Comparison of ENCODE assay signal across 13 mouse cellular contexts in genomic region chr4:91083950-91084349, GRCm38 (mm10).
DNase-seq lines count a peak whose midpoint lies in the region; ATAC-seq and TF ChIP-seq lines count a peak whose summit lies in the region.
"Had no signal": no experiment of that assay in that cellular context is flagged by ENCODE, and none has a peak within 500 bp of the region (broad histone marks: within the 10 kb centered on the region; RNA-seq: fewer than 3 reads in every experiment).

No protein-coding gene starts in this region.

- 58% methylated on average over 3 of the region's 3 CpGs for WGBS in hindbrain, embryonic 11.5 days
- 63% methylated on average over 3 of the region's 3 CpGs for WGBS in hindbrain, embryonic 10.5 days
- 51% methylated on average over 3 of the region's 3 CpGs for WGBS in lung, postnatal 0 days

- no peaks in the 10 kb centered on the region for H3K36me3 ChIP-seq in hindbrain, embryonic 11.5 days (ENCODE audit: control insufficient read depth, insufficient read depth, low read length)
- H3K36me3 ChIP-seq in hindbrain, embryonic 10.5 days = no peaks in the 10 kb centered on the region
- H3K36me3 ChIP-seq in lung, postnatal 0 days (ENCODE audit: insufficient read depth, low read length) = no peaks in the 10 kb centered on the region
- H3K36me3 ChIP-seq: embryonic facial prominence, embryonic 13.5 days; G1E had no signal

- TF ChIP-seq EP300 in lung, postnatal 0 days (IDR thresholded peaks at IDR 0.05) = no peak

- H3K4me1 ChIP-seq in hindbrain, embryonic 11.5 days (replicated peaks; ENCODE audit: control insufficient read depth, insufficient read depth, low read length) = 0 out of 2 replicates have a peak, but pooled peaks cover 3% of the 10 kb centered on the region
- peaks cover 20% of the 10 kb centered on the region for H3K4me1 ChIP-seq in hindbrain, embryonic 10.5 days (replicated peaks)
- H3K4me1 ChIP-seq in lung, postnatal 0 days (ENCODE audit: insufficient read depth, low read depth, low read length) = no peaks in the 10 kb centered on the region

- peak; percentile 24 for DNase-seq in hindbrain, embryonic 11.5 days (ENCODE audit: low spot score)
- DNase-seq in hindbrain, embryonic 10.5 days (ENCODE audit: low spot score) = no peak
- no peak for DNase-seq in lung, postnatal 0 days (ENCODE audit: low spot score)
- DNase-seq in lung, postnatal 10 days = no peak
- DNase-seq in NIH3T3 (ENCODE audit: low read depth) = peak; percentile 35
- peak; percentile 34 for DNase-seq in embryo, embryonic 11 days
- no peak for DNase-seq in urinary bladder, postnatal 36 days (ENCODE audit: low spot score in 2 of 2)
- no peak for DNase-seq in heart, postnatal 36 days
- DNase-seq: heart, postnatal 10 days; kidney, adult 9 months; right cerebral cortex, adult 18-20 months had no signal

- no peak overlapping the region for H3K4me2 ChIP-seq in hindbrain, embryonic 11.5 days (replicated peaks; ENCODE audit: low read depth, low read length)
- H3K4me2 ChIP-seq in lung, postnatal 0 days (replicated peaks; ENCODE audit: low read depth, low read length) = no peak overlapping the region
- H3K4me2 ChIP-seq: embryonic facial prominence, embryonic 13.5 days had no signal

- ATAC-seq in hindbrain, embryonic 11.5 days (ENCODE audit: low FRiP score) = no peak
- no peak for ATAC-seq in lung, postnatal 0 days

- H3K4me3 ChIP-seq in hindbrain, embryonic 11.5 days (ENCODE audit: low read depth, low read length) = no peak overlapping the region
- no peak overlapping the region for H3K4me3 ChIP-seq in hindbrain, embryonic 10.5 days
- H3K4me3 ChIP-seq in lung, postnatal 0 days (ENCODE audit: low read depth, low read length) = no peak overlapping the region
- H3K4me3 ChIP-seq: embryonic facial prominence, embryonic 13.5 days had no signal

- no peaks in the 10 kb centered on the region for H3K27me3 ChIP-seq in hindbrain, embryonic 11.5 days (ENCODE audit: control insufficient read depth, insufficient read depth, low read length)
- no peaks in the 10 kb centered on the region for H3K27me3 ChIP-seq in hindbrain, embryonic 10.5 days (ENCODE audit: insufficient read depth, poor library complexity, severe bottlenecking)
- no peaks in the 10 kb centered on the region for H3K27me3 ChIP-seq in lung, postnatal 0 days (replicated peaks; ENCODE audit: insufficient read depth, low read length)
- H3K27me3 ChIP-seq: embryonic facial prominence, embryonic 13.5 days had no signal

- intact Hi-C loops in heart, postnatal 36 days (cut with DNase I) = no loop called here

- H3K9ac ChIP-seq in hindbrain, embryonic 11.5 days (ENCODE audit: low read depth, low read length) = no peak overlapping the region
- no peak overlapping the region for H3K9ac ChIP-seq in lung, postnatal 0 days (replicated peaks; ENCODE audit: low read depth)
- H3K9ac ChIP-seq: embryonic facial prominence, embryonic 13.5 days had no signal

- no peaks in the 10 kb centered on the region for H3K9me3 ChIP-seq in hindbrain, embryonic 11.5 days (ENCODE audit: control insufficient read depth, low read length)
- H3K9me3 ChIP-seq in hindbrain, embryonic 10.5 days = no peaks in the 10 kb centered on the region
- H3K9me3 ChIP-seq in lung, postnatal 0 days (ENCODE audit: low read length) = no peaks in the 10 kb centered on the region
- H3K9me3 ChIP-seq: embryonic facial prominence, embryonic 13.5 days had no signal

- no peak overlapping the region for H3K27ac ChIP-seq in hindbrain, embryonic 11.5 days (ENCODE audit: low read depth, low read length)
- no peak overlapping the region for H3K27ac ChIP-seq in hindbrain, embryonic 10.5 days
- H3K27ac ChIP-seq in lung, postnatal 0 days (ENCODE audit: low read length) = no peak overlapping the region
- H3K27ac ChIP-seq: embryonic facial prominence, embryonic 13.5 days had no signal

- peak; percentile 41 for TF ChIP-seq CTCF in lung, postnatal 0 days (IDR thresholded peaks at IDR 0.05)

Comparison
In these comparisons a context has a peak if more than half of its experiments do, and no peak if none do; other contexts are left out.
1. DNase-seq: peak in hindbrain, embryonic 11.5 days (single experiment), NIH3T3 (single experiment) and embryo, embryonic 11 days (single experiment); none in hindbrain, embryonic 10.5 days (single experiment), lung, postnatal 0 days (single experiment), lung, postnatal 10 days (single experiment), urinary bladder, postnatal 36 days (0 of 2) and heart, postnatal 36 days (0 of 2).